Mouse (Mus musculus) CH12.LX (cell line): ENCODE measurements at regions not wholly inside any gene's neighbourhood (a gene's known extent, or its start where the extent isn't known, plus 50 kb on each side); places are given as distances from the start of the nearest gene placed in this dataset.

Experiments used
- CHD1 ChIP-seq: IDR thresholded peaks from 2 replicates; pipeline ENCODE4 v1.6.1; 2012; ENCODE audit warnings: low read depth, low read length, improper control_type of control experiment, inconsistent platforms
- CTCF ChIP-seq, 2 experiments: IDR thresholded peaks in 1 of 2; conservative IDR thresholded peaks in 1 of 2; 2 replicates each; pipeline ENCODE4 v1.5.1; 2011 to 2012; ENCODE audit warnings: low read depth in 2 of 2, low read length in 2 of 2, improper control_type of control experiment in 1 of 2, inconsistent platforms in 1 of 2, mild to moderate bottlenecking in 1 of 2, moderate library complexity in 1 of 2
- EP300 ChIP-seq: IDR thresholded peaks from 2 replicates; pipeline ENCODE4 v1.6.1; 2011; ENCODE audit warnings: low read length, improper control_type of control experiment
- HCFC1 ChIP-seq: IDR thresholded peaks from 2 replicates; pipeline ENCODE4 v1.6.1; 2012; ENCODE audit warnings: low read depth, mild to moderate bottlenecking, inconsistent platforms, low read length, improper control_type of control experiment
- KAT2A ChIP-seq: IDR thresholded peaks from 2 replicates; pipeline ENCODE4 v1.6.1; 2012; ENCODE audit warnings: low read length, improper control_type of control experiment, inconsistent platforms; ENCODE audit not compliant: insufficient replicate concordance
- MAZ ChIP-seq: IDR thresholded peaks from 2 replicates; pipeline ENCODE4 v1.6.1; 2012; ENCODE audit warnings: low read depth, mild to moderate bottlenecking, inconsistent platforms, low read length, improper control_type of control experiment, moderate library complexity
- POLR2A ChIP-seq: IDR thresholded peaks from 2 replicates; pipeline ENCODE4 v1.6.1; 2011; ENCODE audit warnings: low read depth, mild to moderate bottlenecking, improper control_type of control experiment, low read length
- SIN3A ChIP-seq: IDR thresholded peaks from 2 replicates; pipeline ENCODE4 v1.6.1; 2012; ENCODE audit warnings: low read length, improper control_type of control experiment, inconsistent platforms
- USF1 ChIP-seq: IDR thresholded peaks from 2 replicates; pipeline ENCODE4 v1.6.1; 2014; ENCODE audit warnings: low read depth, mild to moderate bottlenecking, inconsistent platforms, low read length, improper control_type of control experiment
- ZNF384 ChIP-seq: IDR thresholded peaks from 2 replicates; pipeline ENCODE4 v1.6.1; 2012; ENCODE audit warnings: low read depth, low read length, improper control_type of control experiment, inconsistent platforms

DNA sequence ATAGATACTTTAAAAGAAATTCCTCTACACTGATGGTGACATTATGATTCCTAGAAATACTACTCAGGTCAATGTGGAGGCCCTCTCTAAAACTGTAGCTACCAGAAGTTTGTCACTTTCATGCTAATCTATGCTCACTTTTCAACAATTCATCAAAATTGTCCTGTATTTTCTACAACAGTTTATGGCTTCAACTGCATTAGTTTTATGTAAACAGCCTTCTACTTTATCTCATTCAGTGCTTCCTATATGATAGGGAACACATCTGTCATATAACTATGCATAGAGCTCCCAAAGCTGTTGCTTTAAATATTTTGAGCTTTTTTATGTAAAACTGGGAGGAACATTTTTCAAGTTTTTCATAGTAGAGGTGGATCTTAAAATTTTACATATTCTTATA lies 338.7 kb upstream of the Dph6 start:
- TF ChIP-seq CTCF (conservative IDR thresholded peaks at IDR 0.05 in 1 of 2, IDR thresholded peaks at IDR 0.05 in 1 of 2; ENCODE audit: low read depth in 2 of 2, low read length in 2 of 2) (no peak), USF1 (no peak), MAZ (no peak), ZNF384 (no peak), CHD1 (no peak), KAT2A (no peak), HCFC1 (no peak), POLR2A (no peak), EP300 (no peak), SIN3A (no peak)
